Mouse (Mus musculus): ENCODE results near the gene Mpc1. TPM values are rescaled to one million over a fixed set of nuclear protein-coding genes. Genes with fewer than 3 reads are reported as not detected.
A peak's percentile ranks its signal among the peaks of the same experiment; 100 is the strongest.
"Not testable (repeated sequence)": the region's sequence is repeated elsewhere in the genome, so short reads cannot be mapped to it uniquely, and the experiment has no call there.

Gene Mpc1
- polyA plus RNA-seq, 1 experiment: 27.9 TPM

DNA sequence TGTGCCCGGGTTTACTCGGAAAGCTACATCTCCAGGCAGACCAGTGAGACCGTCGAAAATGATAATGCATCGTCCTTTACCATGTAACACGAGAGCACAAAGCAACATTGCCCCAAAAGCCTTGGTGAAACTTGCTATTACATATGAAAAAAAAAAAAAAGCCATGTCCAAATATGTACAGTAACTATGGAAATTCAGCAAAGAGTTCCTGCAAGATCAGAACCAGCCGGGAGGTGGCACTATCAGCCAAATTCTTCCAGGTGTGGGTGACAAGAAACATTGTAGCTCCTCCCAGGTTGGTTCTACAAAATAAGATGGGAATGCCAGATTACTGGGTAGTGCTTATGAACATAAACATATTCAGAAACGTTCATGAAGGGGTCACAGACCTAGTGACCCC, 25.7 kb upstream of the Mpc1 start:
- Histone ChIP-seq H3K79me3 (ENCODE audit: low read depth) (no peaks in the 10 kb centered on the region), H3K36me3 (ENCODE audit: control insufficient read depth, insufficient read depth) (no peaks in the 10 kb centered on the region), H3K27me3 (ENCODE audit: control insufficient read depth, insufficient read depth, insufficient read length) (peaks cover 34% of the 10 kb centered on the region), H3ac (ENCODE audit: control insufficient read depth, insufficient read length, low read depth) (no peak overlapping the region), H3K79me2 (ENCODE audit: control insufficient read depth, insufficient read depth) (no peaks in the 10 kb centered on the region), H3K4me3 (ENCODE audit: insufficient read depth, poor library complexity, severe bottlenecking) (no peak overlapping the region)
- TF ChIP-seq CEBPB (IDR thresholded peaks at IDR 0.05; ENCODE audit: low read depth) (no peak), MAX (IDR thresholded peaks at IDR 0.05) (no peak), FOSL1 (IDR thresholded peaks at IDR 0.05; ENCODE audit: insufficient read depth, low read length, poor library complexity, severe bottlenecking) (no peak), CTCF (IDR thresholded peaks at IDR 0.05; ENCODE audit: control insufficient read depth, insufficient read depth, insufficient read length) (no peak), USF1 (IDR thresholded peaks at IDR 0.05; ENCODE audit: low read depth) (no peak), MYOD1 (IDR thresholded peaks at IDR 0.05; ENCODE audit: control insufficient read depth, insufficient read length, low read depth) (no peak), MYOG (IDR thresholded peaks at IDR 0.05; ENCODE audit: control insufficient read depth, extremely low read depth, insufficient read length) (no peak)

GRCm38 (mm10) chr17:8264638-8265037, 18.1 kb upstream of the Mpc1 start:
- not testable (repeated sequence) for H3K4me3 ChIP-seq (ENCODE audit: insufficient read depth, poor library complexity, severe bottlenecking); H3K36me3 ChIP-seq (ENCODE audit: control insufficient read depth, insufficient read depth); H3ac ChIP-seq (ENCODE audit: control insufficient read depth, insufficient read length, low read depth); H3K79me2 ChIP-seq (ENCODE audit: control insufficient read depth, insufficient read depth); H3K79me3 ChIP-seq (ENCODE audit: low read depth)
- TF ChIP-seq CTCF (IDR thresholded peaks at IDR 0.05; ENCODE audit: control insufficient read depth, insufficient read depth, insufficient read length): peak; percentile 41
- peaks cover 26% of the 10 kb centered on the region for H3K27me3 ChIP-seq (ENCODE audit: control insufficient read depth, insufficient read depth, insufficient read length)

DNA sequence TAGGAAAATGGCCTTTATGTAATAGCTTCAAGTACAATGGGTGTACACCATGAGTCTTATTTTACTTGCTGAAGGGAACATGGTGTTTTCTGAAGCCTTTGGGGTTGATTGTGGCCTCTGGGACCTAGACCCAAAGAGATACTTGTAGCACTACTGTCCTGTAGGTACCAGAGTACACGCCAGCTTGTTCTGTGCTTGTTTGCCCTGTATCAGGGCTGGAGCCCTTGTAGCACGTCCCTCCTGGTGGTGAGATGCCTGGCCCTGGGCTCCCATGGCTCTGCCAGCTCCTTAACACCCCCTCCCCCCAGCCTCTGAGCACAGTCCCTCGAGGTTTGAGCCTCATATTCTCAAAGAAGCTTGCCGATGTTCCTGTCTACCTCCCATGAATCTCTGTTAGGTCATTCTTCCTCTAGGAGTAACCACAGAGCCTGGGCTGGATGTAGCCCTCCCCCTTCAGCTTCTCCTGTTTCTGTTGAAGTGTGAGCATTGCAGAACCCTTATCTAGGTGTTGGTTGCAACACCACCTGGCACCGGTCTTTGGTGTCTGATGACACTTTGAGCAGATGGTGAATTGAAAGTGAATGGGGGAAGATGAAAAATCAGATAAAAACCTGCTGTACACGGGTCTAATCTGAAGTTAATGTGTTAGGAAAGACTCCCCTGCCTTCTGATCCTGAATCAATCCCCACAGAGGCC, 10.5 kb upstream of the Mpc1 start:
- H3K79me2 ChIP-seq (ENCODE audit: control insufficient read depth, insufficient read depth): no peaks in the 10 kb centered on the region
- no peaks in the 10 kb centered on the region for H3K36me3 ChIP-seq (ENCODE audit: control insufficient read depth, insufficient read depth)
- H3K79me3 ChIP-seq (ENCODE audit: low read depth): no peaks in the 10 kb centered on the region
- H3K27me3 ChIP-seq (ENCODE audit: control insufficient read depth, insufficient read depth, insufficient read length): peaks cover 58% of the 10 kb centered on the region
- TF ChIP-seq MYOG (IDR thresholded peaks at IDR 0.05; ENCODE audit: control insufficient read depth, extremely low read depth, insufficient read length): no peak
- no peak for TF ChIP-seq CEBPB (IDR thresholded peaks at IDR 0.05; ENCODE audit: low read depth)
- no peak for TF ChIP-seq MYOD1 (IDR thresholded peaks at IDR 0.05; ENCODE audit: control insufficient read depth, insufficient read length, low read depth)
- TF ChIP-seq CTCF (IDR thresholded peaks at IDR 0.05; ENCODE audit: control insufficient read depth, insufficient read depth, insufficient read length): no peak
- no peak for TF ChIP-seq USF1 (IDR thresholded peaks at IDR 0.05; ENCODE audit: low read depth)
- no peak for TF ChIP-seq MAX (IDR thresholded peaks at IDR 0.05)
- TF ChIP-seq FOSL1 (IDR thresholded peaks at IDR 0.05; ENCODE audit: insufficient read depth, low read length, poor library complexity, severe bottlenecking): no peak
- no peak overlapping the region for H3ac ChIP-seq (ENCODE audit: control insufficient read depth, insufficient read length, low read depth)
- no peak overlapping the region for H3K4me3 ChIP-seq (ENCODE audit: insufficient read depth, poor library complexity, severe bottlenecking)

DNA sequence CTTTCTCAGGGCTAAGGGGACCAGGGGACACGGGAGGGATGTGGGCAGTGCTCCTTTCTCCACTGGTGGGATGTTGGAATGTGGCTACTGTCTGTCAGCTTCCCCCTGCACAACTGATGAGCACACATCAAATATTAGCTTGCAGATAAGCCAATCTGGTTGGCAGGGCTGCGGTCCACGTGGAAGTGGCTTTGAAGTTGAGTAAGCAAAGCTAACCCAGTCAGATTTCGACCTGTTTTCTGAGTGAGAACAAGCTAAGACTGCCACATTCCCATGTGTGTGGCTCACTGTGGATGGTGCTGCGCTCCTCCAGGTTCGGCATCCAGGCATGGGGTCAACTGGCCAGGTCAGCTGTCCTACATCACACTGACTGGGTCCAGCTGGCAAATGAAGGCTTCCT, 9.8 kb upstream of the Mpc1 start:
- TF ChIP-seq CEBPB (IDR thresholded peaks at IDR 0.05; ENCODE audit: low read depth) (no peak), MYOG (IDR thresholded peaks at IDR 0.05; ENCODE audit: control insufficient read depth, extremely low read depth, insufficient read length) (no peak), FOSL1 (IDR thresholded peaks at IDR 0.05; ENCODE audit: insufficient read depth, low read length, poor library complexity, severe bottlenecking) (no peak), USF1 (IDR thresholded peaks at IDR 0.05; ENCODE audit: low read depth) (no peak), MAX (IDR thresholded peaks at IDR 0.05) (no peak), MYOD1 (IDR thresholded peaks at IDR 0.05; ENCODE audit: control insufficient read depth, insufficient read length, low read depth) (no peak)
- H3K79me3 ChIP-seq (ENCODE audit: low read depth): no peaks in the 10 kb centered on the region
- no peaks in the 10 kb centered on the region for H3K79me2 ChIP-seq (ENCODE audit: control insufficient read depth, insufficient read depth)
- H3K36me3 ChIP-seq (ENCODE audit: control insufficient read depth, insufficient read depth): no peaks in the 10 kb centered on the region
- H3ac ChIP-seq (ENCODE audit: control insufficient read depth, insufficient read length, low read depth): no peak overlapping the region
- H3K4me3 ChIP-seq (ENCODE audit: insufficient read depth, poor library complexity, severe bottlenecking): no peak overlapping the region
- H3K27me3 ChIP-seq (ENCODE audit: control insufficient read depth, insufficient read depth, insufficient read length): peaks cover 50% of the 10 kb centered on the region

- peaks cover 40% of the 10 kb centered on the region for H3K27me3 ChIP-seq (ENCODE audit: control insufficient read depth, insufficient read depth, insufficient read length)
- no peak overlapping the region for H3ac ChIP-seq (ENCODE audit: control insufficient read depth, insufficient read length, low read depth)
- TF ChIP-seq MAX (IDR thresholded peaks at IDR 0.05) (no peak), MYOG (IDR thresholded peaks at IDR 0.05; ENCODE audit: control insufficient read depth, extremely low read depth, insufficient read length) (no peak), CEBPB (IDR thresholded peaks at IDR 0.05; ENCODE audit: low read depth) (no peak), CTCF (IDR thresholded peaks at IDR 0.05; ENCODE audit: control insufficient read depth, insufficient read depth, insufficient read length) (no peak), MYOD1 (IDR thresholded peaks at IDR 0.05; ENCODE audit: control insufficient read depth, insufficient read length, low read depth) (no peak), USF1 (IDR thresholded peaks at IDR 0.05; ENCODE audit: low read depth) (no peak)
- H3K79me3 ChIP-seq (ENCODE audit: low read depth): no peaks in the 10 kb centered on the region
- H3K36me3 ChIP-seq (ENCODE audit: control insufficient read depth, insufficient read depth): no peaks in the 10 kb centered on the region
- no peaks in the 10 kb centered on the region for H3K79me2 ChIP-seq (ENCODE audit: control insufficient read depth, insufficient read depth)
- no peak overlapping the region for H3K4me3 ChIP-seq (ENCODE audit: insufficient read depth, poor library complexity, severe bottlenecking)
These were observed 6.6 kb upstream of the Mpc1 start for GRCm38 (mm10) chr17:8276071-8276470.

- H3K4me3 ChIP-seq (ENCODE audit: insufficient read depth, poor library complexity, severe bottlenecking): no peak overlapping the region
- H3ac ChIP-seq (ENCODE audit: control insufficient read depth, insufficient read length, low read depth): no peak overlapping the region
- no peaks in the 10 kb centered on the region for H3K79me2 ChIP-seq (ENCODE audit: control insufficient read depth, insufficient read depth)
- H3K79me3 ChIP-seq (ENCODE audit: low read depth): no peaks in the 10 kb centered on the region
- peaks cover 35% of the 10 kb centered on the region for H3K27me3 ChIP-seq (ENCODE audit: control insufficient read depth, insufficient read depth, insufficient read length)
- TF ChIP-seq USF1 (IDR thresholded peaks at IDR 0.05; ENCODE audit: low read depth) (no peak), MAX (IDR thresholded peaks at IDR 0.05) (no peak), CTCF (IDR thresholded peaks at IDR 0.05; ENCODE audit: control insufficient read depth, insufficient read depth, insufficient read length) (no peak), MYOD1 (IDR thresholded peaks at IDR 0.05; ENCODE audit: control insufficient read depth, insufficient read length, low read depth) (no peak), MYOG (IDR thresholded peaks at IDR 0.05; ENCODE audit: control insufficient read depth, extremely low read depth, insufficient read length) (no peak), CEBPB (IDR thresholded peaks at IDR 0.05; ENCODE audit: low read depth) (no peak), FOSL1 (IDR thresholded peaks at IDR 0.05; ENCODE audit: insufficient read depth, low read length, poor library complexity, severe bottlenecking) (no peak)
- no peaks in the 10 kb centered on the region for H3K36me3 ChIP-seq (ENCODE audit: control insufficient read depth, insufficient read depth)
These were observed 6.0 kb upstream of the Mpc1 start for GRCm38 (mm10) chr17:8276680-8277079.

All from C2C12 (cell line).